Mouse (Mus musculus) liver, postnatal 0 days (tissue): Measurements from ENCODE around the gene Tmed6.

ENCODE experiments used
- CTCF ChIP-seq: sonication (generic); IDR thresholded peaks from 2 replicates; pipeline ENCODE4 v1.5.1; 2016; ENCODE audit warnings: antibody characterized with exemption, low read depth
- EP300 ChIP-seq: IDR thresholded peaks from 2 replicates; pipeline ENCODE4 v1.6.1; 2016; ENCODE audit warnings: antibody characterized with exemption, low read depth, mild to moderate bottlenecking

- TF ChIP-seq CTCF (no peak), EP300 (no peak)
Measured at GRCm38 (mm10) chr8:107095717-107096365, 30.4 kb upstream of the Tmed6 start.
